Mouse (Mus musculus) G1E (cell line): ENCODE data around the gene Rcor3.

ENCODE experiments used
- CTCF ChIP-seq: IDR thresholded peaks from 2 replicates; pipeline ENCODE4 v1.5.1; 2012; ENCODE audit warnings: low read depth, low read length, inconsistent platforms, mixed read lengths
- TAL1 ChIP-seq: conservative IDR thresholded peaks from 2 replicates; pipeline ENCODE4 v1.6.1; 2012; ENCODE audit warnings: low read depth, low read length, inconsistent platforms, mixed read lengths

DNA sequence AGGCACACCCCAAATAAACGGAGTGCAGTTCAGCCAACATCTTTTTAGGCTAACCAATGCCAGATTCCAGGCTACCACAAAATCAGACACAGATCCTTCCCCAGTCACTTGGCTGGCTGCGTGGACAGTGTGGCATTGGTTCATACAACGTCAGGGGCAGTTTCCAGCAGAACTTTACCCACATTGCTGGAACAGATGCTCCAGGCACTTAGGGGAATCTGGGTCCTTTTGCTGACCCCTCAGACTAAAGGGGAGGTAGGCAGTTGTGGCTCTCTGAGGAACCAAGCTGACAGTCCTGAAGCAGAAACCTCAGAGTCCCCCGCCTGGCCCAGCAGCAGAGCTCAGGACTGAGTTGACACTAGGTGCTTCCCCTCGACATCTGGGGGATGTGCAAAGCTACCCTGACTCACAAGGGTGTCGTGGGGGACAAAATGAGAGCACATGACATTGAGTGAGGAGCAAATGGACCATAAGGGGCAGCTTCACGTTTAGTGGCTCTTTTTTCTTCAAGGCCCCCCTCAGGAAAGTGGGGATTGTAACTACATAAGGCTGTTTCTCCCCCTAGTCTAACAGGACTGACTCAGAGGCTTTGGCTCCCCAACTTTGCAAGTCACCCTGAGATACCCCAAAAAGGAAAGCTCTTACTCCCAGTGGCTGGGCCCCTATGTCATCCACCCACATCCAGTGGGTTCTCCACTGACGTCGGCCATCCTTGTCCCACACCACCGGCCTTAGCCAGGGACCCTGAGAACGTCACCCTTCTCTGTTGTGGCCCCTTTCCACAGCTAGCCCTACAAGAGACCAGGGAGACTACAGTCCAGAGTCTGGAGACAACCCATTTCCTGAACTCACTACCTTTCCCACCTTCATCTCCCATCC lies 46.9 kb downstream of the Rcor3 start:
- no peak for TF ChIP-seq CTCF
- TF ChIP-seq TAL1: no peak
